Mouse (Mus musculus) heart, postnatal 0 days (tissue): ENCODE data around the gene Slc17a9.

Source experiments
- CTCF ChIP-seq: IDR thresholded peaks from 2 replicates; pipeline ENCODE4 v1.5.1; 2016; ENCODE audit warnings: antibody characterized with exemption, control low read depth, low read depth
- EP300 ChIP-seq: IDR thresholded peaks from 2 replicates; pipeline ENCODE4 v1.6.1; 2016; ENCODE audit warnings: antibody characterized with exemption, low read depth

DNA sequence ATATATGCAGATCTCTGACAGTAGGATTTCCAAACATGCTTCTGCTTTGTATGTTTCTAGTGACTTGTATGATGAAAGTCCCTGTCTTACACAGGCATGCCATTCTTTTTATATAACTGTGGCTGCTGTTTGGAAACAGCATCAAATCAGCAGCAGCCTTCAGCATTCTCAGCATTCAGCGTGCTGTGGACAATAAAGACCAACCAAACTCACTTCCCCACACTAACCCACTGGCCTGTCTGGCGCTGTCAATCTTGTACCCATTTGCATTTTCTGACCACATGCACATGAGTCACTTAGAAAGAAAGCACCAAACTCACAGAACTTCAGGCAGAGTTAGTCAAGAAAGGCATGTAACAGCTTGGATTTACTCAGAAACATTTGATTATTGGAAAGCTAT, 29.9 kb upstream of the Slc17a9 start:
- TF ChIP-seq CTCF (no peak), EP300 (no peak)
